Mouse (Mus musculus) kidney, postnatal 25 days (tissue): Measurements from ENCODE around the gene Gm10271.

Experiments
- DNase-seq, 2 experiments: peaks; one replicate each; pipeline ENCODE4 v3.0.0; 2021; ENCODE audit warnings: mixed read lengths in 2 of 2

Gm10271 gene

DNA sequence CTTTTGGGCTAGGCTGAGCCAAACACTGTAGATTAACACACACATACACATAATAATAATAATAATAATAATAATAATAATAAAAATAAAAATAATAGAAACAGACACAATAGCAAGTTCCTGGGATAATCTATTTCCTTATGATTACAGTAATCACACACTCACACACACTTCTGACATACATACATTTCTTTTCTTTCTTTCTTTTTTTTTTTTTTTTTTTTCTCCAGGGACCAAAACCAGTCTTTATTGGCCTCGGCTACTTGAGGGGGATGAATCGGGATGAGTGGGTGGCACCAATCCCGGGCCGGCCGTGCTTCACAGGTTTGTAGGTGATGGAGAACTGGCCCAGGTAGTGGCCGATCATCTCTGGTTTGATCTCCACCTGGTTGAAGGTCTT lies at the start of gene Gm10271:
Gm10271 (minus strand) TSS at position 101 of the 400 bp plus-strand sequence.
- no peak for DNase-seq

DNA sequence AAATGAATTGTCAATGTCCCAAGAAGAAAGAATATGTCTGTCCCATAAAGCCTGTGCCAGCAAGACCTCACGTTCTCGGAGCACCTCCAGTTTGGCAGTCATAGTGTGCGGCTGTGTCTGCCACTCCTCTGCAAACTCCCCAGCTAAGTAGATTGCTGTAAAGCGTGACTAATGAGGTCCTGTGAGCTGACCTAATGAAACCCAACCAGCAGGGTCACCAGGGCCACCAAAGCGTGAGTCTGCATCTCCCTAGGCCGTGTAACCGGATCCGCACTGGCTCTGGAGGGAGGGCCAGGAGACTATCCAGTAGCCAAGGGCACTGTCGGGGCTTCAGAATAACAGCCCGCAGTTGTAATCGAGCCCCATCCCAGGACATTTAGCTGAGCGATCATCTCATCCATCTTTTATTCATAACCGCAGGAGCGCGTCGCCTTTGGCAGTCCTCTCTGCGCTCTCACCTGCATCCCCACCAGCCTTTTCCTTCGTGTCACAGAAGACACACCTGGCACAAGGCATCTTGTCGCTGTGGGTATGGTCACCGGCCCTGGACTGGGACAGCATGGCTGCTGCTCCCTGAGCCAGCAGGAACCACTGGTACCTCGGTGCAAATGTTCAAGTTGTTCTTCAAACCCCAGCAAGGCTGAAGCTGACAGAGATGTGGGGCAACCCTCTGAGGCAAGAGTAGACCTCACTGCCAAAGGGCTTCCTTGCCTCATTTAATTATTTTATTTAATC lies 48.8 kb upstream of the Gm10271 start:
- DNase-seq = peak; percentile 55 to 86

DNA sequence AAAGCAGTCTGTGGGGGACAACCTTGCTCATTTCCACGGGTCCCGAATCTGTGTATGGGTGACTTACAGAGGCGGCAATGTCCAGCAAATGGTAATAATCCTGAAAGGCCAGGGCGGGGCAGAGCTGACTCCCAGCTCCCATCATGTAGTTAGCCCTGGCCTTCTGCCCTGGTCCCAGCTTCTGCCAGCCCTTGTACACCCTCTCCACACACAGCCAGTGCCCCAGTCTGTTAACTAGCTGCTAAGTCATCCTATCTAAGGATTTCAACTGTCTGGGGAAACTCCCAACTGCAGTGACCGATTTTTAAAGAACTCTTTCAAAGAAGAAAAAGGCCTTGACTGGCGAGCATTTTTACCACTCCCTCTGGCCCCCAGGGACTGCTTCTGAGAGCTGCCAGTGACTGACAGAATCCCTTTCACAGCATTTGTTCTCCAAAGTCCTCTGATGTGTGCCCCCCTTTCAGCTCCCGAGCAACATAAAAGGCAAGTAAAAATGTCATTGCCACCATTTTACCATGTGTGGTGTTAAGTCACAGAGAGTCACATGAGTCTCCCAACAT lies 46.0 kb upstream of the Gm10271 start:
- DNase-seq = no peak

DNA sequence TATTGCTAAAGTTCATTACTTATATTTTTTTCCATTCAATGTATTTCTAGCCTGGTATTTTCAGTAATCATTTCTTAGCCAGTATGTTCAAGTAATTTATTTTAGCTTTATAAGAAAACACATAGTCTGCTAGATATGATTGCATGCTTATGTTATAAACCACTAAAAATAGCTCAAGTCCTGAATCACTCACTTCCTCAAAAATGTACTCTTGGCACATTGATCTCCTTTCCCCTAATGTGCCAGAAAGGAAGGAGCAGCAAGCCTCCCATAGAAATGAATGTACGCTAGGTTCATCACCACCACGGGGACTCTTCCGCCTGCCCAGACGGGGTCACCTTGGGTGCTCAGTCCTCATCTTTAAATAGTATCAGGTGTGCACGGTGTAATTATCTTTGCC lies 42.2 kb upstream of the Gm10271 start:
- DNase-seq = no peak

DNA sequence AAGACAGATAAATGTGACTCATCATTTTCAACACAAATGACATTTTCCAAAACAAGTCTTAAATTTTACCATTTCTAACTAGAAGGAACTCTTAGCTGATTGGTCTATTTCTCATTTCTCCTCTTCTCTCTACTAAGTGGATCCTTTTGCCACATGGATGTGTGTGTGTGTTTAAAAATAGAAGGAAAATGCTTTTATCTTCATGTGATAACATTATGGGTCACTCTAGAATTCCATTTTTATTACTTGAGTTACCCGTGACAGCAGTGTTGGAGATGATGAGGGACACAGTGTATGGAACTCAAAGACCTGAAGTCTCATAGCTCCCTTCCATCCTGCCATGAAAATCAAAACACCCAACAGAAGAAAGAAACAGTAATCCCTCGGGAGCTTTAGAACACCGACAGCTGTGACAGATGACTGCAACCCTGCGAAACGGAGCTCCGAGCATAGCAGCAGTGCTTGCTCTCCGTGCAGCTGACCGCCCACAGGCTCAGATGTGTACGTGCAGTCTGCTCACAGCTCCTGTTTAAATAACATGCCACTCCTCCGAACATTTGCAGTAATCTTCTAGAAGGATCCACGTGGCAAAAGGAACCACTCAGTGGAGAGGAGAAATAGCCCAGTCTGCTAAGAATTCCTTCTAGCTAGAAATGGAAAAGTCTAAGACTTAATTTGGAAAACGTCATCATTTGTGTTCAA lies 41.4 kb upstream of the Gm10271 start:
- DNase-seq = no peak

DNA sequence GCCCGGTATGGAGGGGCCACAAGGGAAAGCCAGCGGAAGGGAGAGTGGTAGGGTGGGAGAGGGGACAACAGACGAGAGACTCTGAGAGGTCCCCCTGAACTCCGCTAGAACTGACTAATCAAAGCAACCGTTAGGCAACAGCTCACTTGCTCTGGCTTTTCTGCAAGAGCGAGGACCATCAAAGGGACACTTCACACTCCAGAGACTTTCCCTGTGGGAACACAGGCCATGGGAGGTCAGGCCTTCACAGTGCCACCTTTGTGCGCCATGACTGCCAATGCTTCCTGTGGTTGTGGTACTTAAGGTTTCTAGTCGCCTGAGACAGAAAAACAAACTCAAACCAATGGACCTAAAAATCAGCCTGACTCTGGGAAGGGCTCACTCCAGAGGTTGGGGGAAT lies 38.6 kb upstream of the Gm10271 start:
- no peak for DNase-seq

DNA sequence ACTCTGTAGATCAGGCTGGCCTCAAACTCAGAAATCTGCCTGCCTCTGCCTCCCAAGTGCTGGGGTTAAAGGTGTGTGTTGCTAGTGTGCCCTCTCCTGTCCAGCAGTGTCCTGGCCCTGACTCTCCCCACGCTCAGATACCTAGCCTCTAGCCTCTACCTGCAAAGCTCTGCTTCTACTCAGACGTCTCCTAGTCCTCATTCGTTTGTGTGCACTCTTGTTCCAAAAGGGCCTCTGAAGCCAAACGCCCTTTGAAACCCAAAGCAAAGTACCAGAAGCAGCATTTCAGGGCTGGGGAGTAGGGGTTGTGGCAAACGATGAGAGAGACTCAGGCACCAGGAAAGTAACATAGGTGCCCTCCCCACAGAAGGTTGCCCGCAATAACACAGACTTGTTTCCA lies 37.3 kb upstream of the Gm10271 start:
- DNase-seq = peak in 1 of 2 experiments; percentile 52

DNA sequence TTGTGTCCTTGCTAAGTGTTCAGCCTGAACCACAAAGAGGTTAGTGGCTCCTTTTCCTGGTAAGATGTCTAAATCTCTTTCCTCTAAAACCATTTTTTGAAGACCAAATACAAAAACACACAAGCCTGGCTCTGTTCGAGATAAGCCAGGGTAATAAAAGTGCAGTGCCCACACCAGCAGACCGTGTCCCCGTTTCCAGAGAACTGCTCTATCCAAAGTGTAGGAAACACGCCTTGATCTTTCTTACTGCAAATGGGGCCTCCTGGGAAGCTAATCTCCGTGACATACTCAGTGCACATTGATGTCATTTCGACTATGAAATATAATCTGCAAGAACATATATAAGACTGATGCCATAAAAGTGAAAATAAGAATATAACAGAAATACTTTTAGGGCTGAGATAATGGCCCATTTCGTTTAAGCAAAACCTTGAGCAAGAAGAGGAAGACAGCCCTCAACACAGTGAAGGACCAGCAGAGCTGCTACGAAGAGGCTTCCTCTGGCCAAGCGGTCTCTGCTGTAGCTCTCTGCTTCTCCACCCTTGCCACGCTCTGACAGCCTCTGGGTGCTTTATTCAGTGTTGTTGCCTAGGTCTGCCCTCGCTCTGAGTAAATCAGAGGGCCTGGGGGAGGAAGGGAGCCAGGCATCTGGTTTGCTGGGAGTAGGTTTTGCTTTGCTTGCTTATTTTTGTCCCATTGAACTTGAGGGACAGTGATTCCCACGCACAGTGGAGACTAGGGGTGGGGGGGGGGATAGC lies 33.5 kb upstream of the Gm10271 start:
- DNase-seq = no peak

DNA sequence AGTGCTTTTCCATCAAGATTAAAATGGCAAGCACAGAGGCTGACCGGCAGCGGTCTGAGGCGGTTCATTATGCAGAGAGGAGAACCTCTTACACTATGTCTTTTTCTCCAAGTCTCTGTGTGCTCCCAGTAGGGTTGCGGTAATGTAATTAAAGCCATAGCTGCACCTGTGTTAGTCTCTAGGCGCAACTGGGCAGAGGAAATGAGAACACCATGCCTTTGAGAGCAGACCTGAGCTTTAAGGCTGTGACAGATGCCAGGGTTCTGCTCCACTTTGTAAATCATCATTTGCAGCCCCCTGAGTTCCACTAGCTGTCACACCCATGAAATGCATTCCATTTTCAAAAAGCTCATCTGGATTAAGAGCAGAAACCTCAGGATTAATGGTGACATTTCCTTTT lies 32.3 kb upstream of the Gm10271 start:
- DNase-seq = no peak

DNA sequence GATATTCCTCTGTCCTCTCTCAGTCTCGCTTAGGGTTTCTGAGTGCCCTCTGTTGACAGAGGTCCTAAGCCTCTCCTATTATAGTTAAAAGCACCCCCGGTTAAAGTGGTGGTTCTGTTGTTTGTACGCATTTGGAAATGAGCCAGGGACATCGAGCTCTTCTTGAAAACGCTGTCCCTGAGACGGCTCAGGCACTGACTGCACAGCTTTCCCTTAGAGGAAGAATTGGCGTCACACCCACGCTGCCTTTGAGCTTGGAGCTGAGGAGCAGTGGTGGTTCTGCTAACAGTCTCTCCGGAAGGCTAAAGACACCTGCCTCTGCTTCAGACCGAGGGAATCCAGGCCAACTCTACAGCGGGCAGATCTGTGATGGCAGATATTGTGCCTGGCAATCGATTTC lies 28.6 kb upstream of the Gm10271 start:
- DNase-seq = no peak

DNA sequence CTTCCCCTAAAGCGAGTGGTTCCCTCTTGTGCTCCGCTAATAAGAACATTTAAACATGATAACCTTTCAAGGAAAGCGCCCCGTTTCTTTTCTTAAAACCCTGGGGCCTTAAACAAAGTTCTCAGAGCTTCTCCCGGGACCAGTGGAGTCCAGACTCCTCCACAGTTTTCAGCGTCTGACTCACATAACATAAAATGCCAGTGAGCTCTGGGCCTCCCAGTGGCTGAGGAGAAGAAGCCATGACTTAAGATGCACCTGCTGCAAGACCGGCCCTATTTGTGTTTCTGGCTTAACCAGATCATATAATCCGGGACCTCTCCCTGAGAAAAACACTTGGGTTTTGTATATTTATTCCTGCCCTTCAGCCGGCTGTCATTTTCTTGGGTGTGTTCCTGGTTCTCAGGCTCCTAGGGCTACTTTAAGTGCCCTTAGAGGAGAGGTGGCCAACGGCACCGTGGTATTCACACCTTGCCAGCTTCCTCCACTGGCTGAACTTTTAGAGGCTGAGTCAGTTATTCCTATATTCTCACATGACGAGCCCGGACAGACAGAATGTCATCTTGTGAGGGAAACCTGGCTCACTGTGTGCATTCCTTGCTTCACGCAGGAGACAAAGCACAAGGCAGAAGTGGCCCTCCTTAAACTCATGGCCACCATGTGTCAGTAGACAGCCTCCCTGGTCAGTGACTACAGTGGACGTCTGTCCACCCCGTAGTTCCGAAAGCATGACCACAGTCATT lies 26.5 kb upstream of the Gm10271 start:
- DNase-seq = no peak

DNA sequence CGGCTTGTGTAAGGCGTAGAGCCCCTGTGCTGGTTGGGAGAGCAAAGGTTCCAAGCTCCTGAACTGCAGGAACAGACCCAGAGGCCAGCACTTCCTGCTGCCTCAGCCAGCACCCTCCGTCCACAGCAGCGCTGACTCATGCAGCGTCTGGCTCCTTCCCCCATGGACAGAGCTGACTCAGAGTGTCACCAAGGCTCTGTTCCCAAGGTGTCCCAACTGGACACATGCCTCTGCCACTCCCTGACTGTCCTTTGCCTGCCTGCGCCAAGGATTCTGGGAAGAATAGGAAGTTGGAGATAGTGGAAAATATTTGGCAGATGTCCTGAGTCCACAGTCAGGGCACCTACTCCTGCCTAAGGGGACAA lies 23.8 kb upstream of the Gm10271 start:
- DNase-seq = peak; percentile 52 to 86

DNA sequence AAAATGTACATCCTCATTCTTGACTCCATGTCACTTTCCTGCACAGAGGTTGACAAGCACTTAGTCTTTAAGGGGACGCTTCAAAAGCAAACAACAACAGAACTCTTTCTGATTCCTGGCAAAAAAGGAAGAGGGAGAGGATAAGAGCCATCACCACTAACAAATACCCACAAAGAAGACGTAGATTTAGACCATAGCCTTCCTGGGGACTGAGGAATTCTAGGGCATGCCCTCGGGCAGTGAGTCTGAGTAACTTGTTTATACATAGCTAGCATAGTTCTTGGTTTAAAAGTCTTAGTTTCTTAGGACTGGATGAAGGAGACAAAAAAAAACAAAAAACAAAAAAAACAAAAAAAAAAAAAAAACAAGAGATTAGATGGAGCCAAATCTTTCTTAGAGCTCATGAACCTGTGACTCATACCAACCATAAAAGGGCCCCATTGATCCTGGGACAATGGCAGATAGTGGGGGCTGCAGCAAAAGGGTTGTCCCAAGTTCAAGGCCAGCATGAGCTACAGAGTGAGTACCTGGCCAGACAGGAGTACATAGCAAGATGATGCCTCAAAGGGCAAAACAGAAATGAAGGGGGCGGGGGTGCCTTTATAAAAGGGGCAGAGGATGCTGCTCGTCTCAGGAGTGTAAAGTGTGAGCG lies 23.3 kb upstream of the Gm10271 start:
- no peak for DNase-seq

DNA sequence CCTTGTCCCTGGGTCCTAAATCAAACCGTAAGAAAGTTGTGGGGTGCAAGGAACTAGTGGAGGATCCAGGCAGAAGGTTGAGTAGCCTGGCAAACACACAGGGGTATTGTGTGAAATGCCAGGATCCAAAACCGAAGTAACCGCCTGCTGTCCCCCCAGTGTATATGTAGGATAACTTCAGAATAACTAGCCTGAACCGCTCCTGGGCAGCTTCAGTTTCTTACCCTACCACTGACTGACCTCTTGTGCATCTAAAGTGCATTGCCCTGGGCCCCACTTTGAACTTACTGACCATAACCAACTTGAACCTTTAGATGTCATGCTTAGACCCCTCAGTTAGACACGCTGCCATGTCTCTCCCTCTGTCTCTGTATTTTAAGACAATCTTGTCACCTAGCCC lies 22.8 kb upstream of the Gm10271 start:
- no peak for DNase-seq

DNA sequence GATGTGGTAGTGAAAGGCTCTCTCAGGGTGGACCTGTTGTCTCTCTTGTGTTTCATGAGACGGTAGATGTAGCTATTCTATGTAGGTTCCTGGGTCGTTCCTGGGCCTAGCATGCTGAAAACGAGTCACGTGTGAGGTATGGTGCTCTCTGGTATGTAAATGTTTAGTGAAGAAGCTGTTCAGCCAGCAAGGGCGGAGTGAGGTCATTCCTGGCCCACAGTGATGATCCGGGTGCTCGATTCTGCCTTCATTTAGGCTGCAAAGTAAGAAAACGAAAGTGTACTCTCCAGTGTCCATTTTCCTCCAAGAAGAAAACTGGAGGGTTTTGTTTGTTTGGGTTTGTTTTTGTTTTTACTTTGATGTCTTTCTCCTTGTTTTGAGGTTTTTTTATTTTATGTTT lies 21.6 kb upstream of the Gm10271 start:
- DNase-seq = no peak

DNA sequence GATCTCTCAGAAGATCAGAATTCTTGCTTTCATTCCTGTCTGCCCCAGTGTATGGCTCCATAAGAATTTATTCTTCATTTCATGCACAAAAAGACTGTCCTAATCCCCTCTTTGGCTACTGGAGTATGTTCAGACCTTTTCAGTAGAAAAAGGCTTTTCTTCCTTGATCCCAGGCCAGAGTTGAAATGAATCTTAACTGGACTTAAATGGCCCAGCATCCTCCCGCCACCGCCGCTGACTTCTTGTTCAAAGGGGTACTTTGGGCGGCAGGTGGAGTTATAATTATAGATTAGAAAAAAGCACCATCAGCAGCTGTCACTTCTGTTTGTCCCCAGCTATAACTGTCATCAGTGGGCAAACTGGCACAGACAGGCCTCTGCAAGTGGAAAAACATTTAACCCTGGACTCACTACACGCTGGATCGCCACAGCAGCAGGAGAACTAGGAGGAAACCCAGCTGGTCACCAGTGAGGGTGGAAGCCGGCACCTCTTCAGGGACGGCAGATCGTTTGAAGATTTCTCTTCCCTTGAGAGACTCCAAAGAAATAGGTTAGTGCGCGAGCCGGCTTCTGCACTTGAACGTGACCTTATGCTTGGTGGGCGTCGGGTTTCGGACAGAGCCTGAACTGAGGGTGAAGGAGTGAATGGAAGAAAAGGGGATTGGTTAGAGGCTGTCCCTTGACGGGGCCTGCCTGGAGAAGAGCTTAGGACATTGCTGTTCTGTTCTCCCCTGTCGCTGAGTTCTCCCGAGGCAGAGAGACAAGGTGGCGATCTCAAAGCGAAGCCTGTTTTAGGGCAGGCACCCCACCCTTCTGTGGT lies 14.1 kb upstream of the Gm10271 start, which contains the start of gene Best3:
Best3 (plus strand) TSS at position 51 of the 819 bp plus-strand sequence.
- no peak for DNase-seq

DNA sequence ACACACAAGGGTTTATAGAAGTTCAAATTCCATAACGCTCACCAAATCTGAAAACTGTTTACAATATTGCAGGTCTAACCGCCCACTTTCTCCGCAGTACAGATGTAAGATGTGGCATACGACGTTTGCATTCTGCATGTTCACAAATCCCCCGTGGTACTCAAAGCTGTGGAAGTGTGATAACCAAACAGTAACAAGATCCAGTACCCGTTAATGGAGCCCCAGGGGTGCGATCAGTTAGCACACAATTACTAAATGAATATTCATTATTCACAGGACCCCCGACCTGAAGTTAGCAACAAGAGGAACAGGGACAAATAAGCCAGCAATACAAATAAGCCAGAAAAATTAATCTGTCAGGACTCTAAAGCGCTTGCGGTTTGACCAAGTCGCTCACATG lies 12.4 kb upstream of the Gm10271 start:
- DNase-seq = no peak

DNA sequence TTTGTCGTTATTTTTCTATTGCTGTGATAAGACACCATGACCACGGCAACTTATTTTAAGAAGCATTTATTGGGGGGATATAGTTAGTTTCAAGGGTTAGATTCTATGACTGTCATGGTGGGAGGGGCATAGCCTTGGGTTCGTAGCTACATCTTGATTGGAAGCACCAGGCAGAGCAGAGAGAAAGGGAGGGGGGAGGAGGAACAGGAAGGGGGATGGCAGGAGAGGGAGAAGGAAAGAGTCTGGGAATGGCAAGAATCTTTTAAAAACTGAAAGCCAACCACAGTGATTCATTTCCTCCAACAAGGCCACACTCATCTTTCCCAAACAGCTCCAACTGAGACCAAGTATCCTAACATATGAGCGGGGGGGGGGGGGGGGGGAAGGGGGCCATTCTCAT lies 10.1 kb upstream of the Gm10271 start:
- DNase-seq = no peak

DNA sequence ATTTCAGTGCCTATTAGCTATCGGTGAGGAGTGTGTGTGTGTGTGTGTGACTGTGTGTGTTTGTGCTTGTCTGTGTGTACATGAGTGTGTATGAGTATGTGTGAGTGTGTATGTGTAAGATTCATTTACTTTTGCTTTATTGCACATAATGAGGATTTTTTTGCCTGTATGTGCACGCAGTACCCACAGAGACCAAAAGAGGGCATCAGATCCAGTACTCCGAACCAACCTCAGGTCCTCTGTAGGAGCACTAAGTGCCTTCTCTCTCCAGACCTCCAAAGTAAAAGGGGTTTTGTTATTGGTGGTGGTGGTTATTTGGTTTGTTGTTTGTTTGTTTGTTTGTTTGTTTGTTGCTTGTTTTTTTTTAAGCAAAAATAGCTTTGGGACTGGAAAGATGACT lies 8.5 kb upstream of the Gm10271 start:
- DNase-seq = peak in 1 of 2 experiments; percentile 69

DNA sequence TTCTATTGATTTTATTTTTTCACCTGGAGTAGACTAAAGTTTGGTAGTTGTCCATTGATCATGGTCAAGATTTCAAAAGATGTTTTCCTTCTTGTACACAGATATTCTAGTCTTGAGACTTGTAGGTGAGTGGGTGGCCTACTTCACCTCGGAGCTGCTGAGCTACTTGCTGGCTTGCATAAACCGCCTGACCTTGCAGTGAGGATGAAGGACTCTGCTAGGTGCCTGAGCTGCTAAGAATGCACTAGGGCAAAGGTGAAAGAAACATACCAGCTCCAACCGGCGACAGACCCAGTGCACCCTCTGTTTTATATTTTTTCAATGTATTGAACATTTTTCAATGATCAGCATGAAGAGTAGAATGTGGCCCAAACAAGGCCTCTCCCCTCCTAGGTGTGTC lies 7.9 kb upstream of the Gm10271 start:
- DNase-seq = peak; percentile 56 to 85

DNA sequence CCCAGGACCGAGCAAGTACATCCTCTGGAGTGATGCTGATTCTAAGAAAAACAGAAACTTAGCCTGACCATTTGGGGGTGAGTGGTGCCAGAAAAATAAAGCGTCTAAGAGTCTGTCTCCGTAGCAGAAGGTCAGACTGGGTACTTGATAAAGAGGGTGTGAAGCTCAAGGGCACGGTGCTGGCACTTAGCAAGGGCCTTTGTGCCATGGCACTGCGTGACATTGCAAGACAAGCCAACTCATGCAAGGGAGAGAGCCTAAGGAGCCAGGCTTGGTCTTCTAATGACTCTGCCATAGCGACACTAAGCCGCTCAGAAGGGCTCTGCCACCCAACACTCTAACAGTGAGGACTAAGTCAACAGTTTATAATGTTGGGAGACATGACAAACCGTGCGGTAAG lies 6.4 kb upstream of the Gm10271 start:
- DNase-seq = no peak
